Comparison of ENCODE assay signal across 8 mouse cellular contexts in genomic region chr4:137476065-137476760, GRCm38 (mm10). TPM values are rescaled to one million over a fixed set of nuclear protein-coding genes. Genes with fewer than 3 reads are reported as not detected.
DNase-seq lines count a peak whose midpoint lies in the region; ATAC-seq and TF ChIP-seq lines count a peak whose summit lies in the region.

No protein-coding gene starts in this region.

- peak overlapping the region; percentile 9 for H3K27ac ChIP-seq in intestine, postnatal 0 days (ENCODE audit: low read depth, low read length)
- H3K27ac ChIP-seq in liver, embryonic 15.5 days (replicated peaks) = no peak overlapping the region

- peak; percentile 55 for DNase-seq in adrenal gland, adult 2 months
- no peak for DNase-seq in adrenal gland, postnatal 4 days (ENCODE audit: low spot score in 2 of 2)
- peak; percentile 62 for DNase-seq in adrenal gland, postnatal 10 days
- peak; percentile 89 to 94 for DNase-seq in heart, adult 18-20 months
- peak; percentile 68 for DNase-seq in testis, postnatal 14 days (ENCODE audit: low spot score)
- DNase-seq in ovary, adult 18-20 months (ENCODE audit: low spot score) = no peak

- H3K4me3 ChIP-seq in intestine, postnatal 0 days (ENCODE audit: low read depth, low read length) = peak overlapping the region; percentile 2; the same call in 1 of the 2 replicates
- no peak overlapping the region for H3K4me3 ChIP-seq in liver, embryonic 15.5 days (replicated peaks)

- no peak for TF ChIP-seq CTCF in intestine, postnatal 0 days (IDR thresholded peaks at IDR 0.05; ENCODE audit: low read depth)

- no peaks in the 10 kb centered on the region for H3K27me3 ChIP-seq in intestine, postnatal 0 days (replicated peaks; ENCODE audit: control insufficient read depth, insufficient read depth, low read length)
- H3K27me3 ChIP-seq in liver, embryonic 15.5 days = no peaks in the 10 kb centered on the region

- no peak overlapping the region for H3K9ac ChIP-seq in intestine, postnatal 0 days (ENCODE audit: low read depth, low read length)
- no peak overlapping the region for H3K9ac ChIP-seq in liver, embryonic 15.5 days

- H3K4me2 ChIP-seq in intestine, postnatal 0 days (replicated peaks; ENCODE audit: low read depth) = peak overlapping the region; percentile 54
- H3K4me2 ChIP-seq in liver, embryonic 15.5 days = peak overlapping the region; percentile 18

- no peaks in the 10 kb centered on the region for H3K9me3 ChIP-seq in intestine, postnatal 0 days (ENCODE audit: control insufficient read depth)
- no peaks in the 10 kb centered on the region for H3K9me3 ChIP-seq in liver, embryonic 15.5 days (replicated peaks)

- peak; percentile 79 for ATAC-seq in intestine, postnatal 0 days
- ATAC-seq in liver, embryonic 15.5 days (ENCODE audit: insufficient read depth) = no peak

- WGBS in intestine, postnatal 0 days = 8% methylated on average over 10 of the region's 10 CpGs
- WGBS in liver, embryonic 15.5 days (ENCODE audit: insufficient replicate concordance) = 39% methylated on average over 10 of the region's 10 CpGs

- peaks cover 29% of the 10 kb centered on the region for H3K4me1 ChIP-seq in intestine, postnatal 0 days (replicated peaks; ENCODE audit: control insufficient read depth, insufficient read depth, low read length)
- peaks cover 59% of the 10 kb centered on the region for H3K4me1 ChIP-seq in liver, embryonic 15.5 days (replicated peaks)

- no peaks in the 10 kb centered on the region for H3K36me3 ChIP-seq in intestine, postnatal 0 days (ENCODE audit: control insufficient read depth, insufficient read depth)
- H3K36me3 ChIP-seq in liver, embryonic 15.5 days (replicated peaks) = no peaks in the 10 kb centered on the region

RNA-seq across cellular contexts. Expression of gene Hspg2, which starts 7.6 kb away (rescaled TPM):
- 100 to 1,000 TPM in 1 of 2 experiments, 10 to 100 TPM in 1; 87.4 to 150 TPM for total RNA-seq in adrenal gland, adult 2 months (2021)
- polyA plus RNA-seq in adrenal gland, adult 2 months (2012; rRNA removed) = 122 and 125 TPM in 2 replicates
- total RNA-seq in adrenal gland, postnatal 4 days (2021) = 100 to 1,000 TPM; 170 to 191 TPM
- 100 to 1,000 TPM; 191 to 264 TPM for total RNA-seq in adrenal gland, postnatal 10 days (2021)
- 100 to 1,000 TPM; 153 to 170 TPM for total RNA-seq in heart, adult 18-20 months (2021)
- polyA plus RNA-seq in intestine, postnatal 0 days (2015; fragmentation: Nextera tagmentation; extraction: Ambion mirVana) = 16.3 and 16.4 TPM in 2 replicates
- polyA plus RNA-seq in liver, embryonic 15.5 days (2015; fragmentation: Nextera tagmentation; extraction: Ambion mirVana) = 3.9 and 5.1 TPM in 2 replicates

RNA-seq across cellular contexts. Expression of gene 1700013G24Rik, which starts 23.1 kb away (rescaled TPM):
- not detected for total RNA-seq in adrenal gland, adult 2 months (2021)
- not detected in 2 replicates for polyA plus RNA-seq in adrenal gland, adult 2 months (2012; rRNA removed)
- total RNA-seq in adrenal gland, postnatal 4 days (2021) = not detected
- total RNA-seq in adrenal gland, postnatal 10 days (2021) = not detected
- not detected for total RNA-seq in heart, adult 18-20 months (2021)
- not detected in 2 replicates for polyA plus RNA-seq in intestine, postnatal 0 days (2015; fragmentation: Nextera tagmentation; extraction: Ambion mirVana)
- not detected in 2 replicates for polyA plus RNA-seq in liver, embryonic 15.5 days (2015; fragmentation: Nextera tagmentation; extraction: Ambion mirVana)

RNA-seq across cellular contexts. Expression of gene Cela3b, which starts 45.9 kb away (rescaled TPM):
- total RNA-seq in adrenal gland, adult 2 months (2021) = not detected
- polyA plus RNA-seq in adrenal gland, adult 2 months (2012; rRNA removed) = 0.16 and 0.33 TPM in 2 replicates
- total RNA-seq in adrenal gland, postnatal 4 days (2021) = 100 to 1,000 TPM in 1 of 2 experiments, not detected in 1; 918 TPM
- not detected for total RNA-seq in adrenal gland, postnatal 10 days (2021)
- not detected for total RNA-seq in heart, adult 18-20 months (2021)
- polyA plus RNA-seq in intestine, postnatal 0 days (2015; fragmentation: Nextera tagmentation; extraction: Ambion mirVana) = 9.1 and 13.6 TPM in 2 replicates
- 0.18 and 1.0 TPM in 2 replicates for polyA plus RNA-seq in liver, embryonic 15.5 days (2015; fragmentation: Nextera tagmentation; extraction: Ambion mirVana)

Comparison
In these comparisons a context has a peak if more than half of its experiments do, and no peak if none do; other contexts are left out.
1. DNase-seq: peak in adrenal gland, adult 2 months (single experiment), adrenal gland, postnatal 10 days (single experiment), heart, adult 18-20 months (2 of 2) and testis, postnatal 14 days (single experiment); none in adrenal gland, postnatal 4 days (0 of 2) and ovary, adult 18-20 months (single experiment).